Mouse (Mus musculus): ENCODE data around the gene Cdc42. TPM values are rescaled to one million over a fixed set of nuclear protein-coding genes. Genes with fewer than 3 reads are reported as not detected.

Cdc42 gene
- polyA plus RNA-seq, 1 experiment from 2014 or later, result 529 TPM

GRCm38 (mm10) chr4:137287818-137288217 lies 69.7 kb downstream of the Cdc42 start:
- no peaks in the 10 kb centered on the region for H3K9me3 ChIP-seq (ENCODE audit: control insufficient read depth, low read length)
- H3K27me3 ChIP-seq (ENCODE audit: control insufficient read depth, insufficient read depth, low read length), result peaks cover 20% of the 10 kb centered on the region
- H3K9ac ChIP-seq (ENCODE audit: low read length), result no peak overlapping the region
- H3K4me2 ChIP-seq (ENCODE audit: low read length), result no peak overlapping the region
- no peaks in the 10 kb centered on the region for H3K36me3 ChIP-seq (ENCODE audit: control insufficient read depth, insufficient read depth, low read length)
- no peak overlapping the region for H3K27ac ChIP-seq (replicated peaks in 1 of 2; ENCODE audit: control insufficient read depth in 1 of 2, insufficient read depth in 1 of 2, low read depth in 2 of 2, low read length in 2 of 2)
- 3% methylated on average over 4 of the region's 4 CpGs for WGBS
- no peak overlapping the region for H3K4me3 ChIP-seq (ENCODE audit: control insufficient read depth in 1 of 2, insufficient read depth in 1 of 2, low read depth in 1 of 2, low read length in 2 of 2)
- ATAC-seq (ENCODE audit: insufficient number of reproducible peaks, insufficient read depth, low FRiP score, low read depth), result no peak
- H3K4me1 ChIP-seq (ENCODE audit: control insufficient read depth in 2 of 2, insufficient read depth in 2 of 2, low read length in 2 of 2), result peaks cover 3 to 6% of the 10 kb centered on the region in 2 experiments; a peak in 3 of 4 replicates

GRCm38 (mm10) chr4:137287206-137287605 lies 70.3 kb downstream of the Cdc42 start:
- no peak overlapping the region for H3K4me3 ChIP-seq (ENCODE audit: control insufficient read depth in 1 of 2, insufficient read depth in 1 of 2, low read depth in 1 of 2, low read length in 2 of 2)
- peaks cover 26% of the 10 kb centered on the region for H3K27me3 ChIP-seq (ENCODE audit: control insufficient read depth, insufficient read depth, low read length)
- H3K4me2 ChIP-seq (ENCODE audit: low read length), result no peak overlapping the region
- no peaks in the 10 kb centered on the region for H3K36me3 ChIP-seq (ENCODE audit: control insufficient read depth, insufficient read depth, low read length)
- H3K4me1 ChIP-seq (ENCODE audit: control insufficient read depth in 2 of 2, insufficient read depth in 2 of 2, low read length in 2 of 2), result peaks cover 3 to 10% of the 10 kb centered on the region in 2 experiments; a peak in 3 of 4 replicates
- H3K9ac ChIP-seq (ENCODE audit: low read length), result no peak overlapping the region
- no peak for ATAC-seq (ENCODE audit: insufficient number of reproducible peaks, insufficient read depth, low FRiP score, low read depth)
- no peaks in the 10 kb centered on the region for H3K9me3 ChIP-seq (ENCODE audit: control insufficient read depth, low read length)
- WGBS, result 66% methylated on average over 13 of the region's 13 CpGs
- no peak overlapping the region for H3K27ac ChIP-seq (replicated peaks in 1 of 2; ENCODE audit: control insufficient read depth in 1 of 2, insufficient read depth in 1 of 2, low read depth in 2 of 2, low read length in 2 of 2)

GRCm38 (mm10) chr4:137286662-137286953 lies 70.9 kb downstream of the Cdc42 start:
- 55% methylated on average over 8 of the region's 8 CpGs for WGBS
- Histone ChIP-seq H3K9ac (ENCODE audit: low read length) (no peak overlapping the region), H3K36me3 (ENCODE audit: control insufficient read depth, insufficient read depth, low read length) (no peaks in the 10 kb centered on the region), H3K27ac (replicated peaks in 1 of 2; ENCODE audit: control insufficient read depth in 1 of 2, insufficient read depth in 1 of 2, low read depth in 2 of 2, low read length in 2 of 2) (no peak overlapping the region), H3K4me3 (ENCODE audit: control insufficient read depth in 1 of 2, insufficient read depth in 1 of 2, low read depth in 1 of 2, low read length in 2 of 2) (no peak overlapping the region), H3K9me3 (ENCODE audit: control insufficient read depth, low read length) (no peaks in the 10 kb centered on the region), H3K27me3 (ENCODE audit: control insufficient read depth, insufficient read depth, low read length) (peaks cover 32% of the 10 kb centered on the region), H3K4me2 (ENCODE audit: low read length) (no peak overlapping the region), H3K4me1 (ENCODE audit: control insufficient read depth in 2 of 2, insufficient read depth in 2 of 2, low read length in 2 of 2) (peaks cover 3 to 10% of the 10 kb centered on the region in 2 experiments; a peak in 3 of 4 replicates)
- ATAC-seq (ENCODE audit: insufficient number of reproducible peaks, insufficient read depth, low FRiP score, low read depth), result no peak

GRCm38 (mm10) chr4:137285876-137286661 lies 71.5 kb downstream of the Cdc42 start:
- no peaks in the 10 kb centered on the region for H3K9me3 ChIP-seq (ENCODE audit: control insufficient read depth, low read length)
- no peak overlapping the region for H3K4me2 ChIP-seq (ENCODE audit: low read length)
- ATAC-seq (ENCODE audit: insufficient number of reproducible peaks, insufficient read depth, low FRiP score, low read depth), result no peak
- peaks cover 3 to 10% of the 10 kb centered on the region in 2 experiments; a peak in 3 of 4 replicates for H3K4me1 ChIP-seq (ENCODE audit: control insufficient read depth in 2 of 2, insufficient read depth in 2 of 2, low read length in 2 of 2)
- H3K9ac ChIP-seq (ENCODE audit: low read length), result no peak overlapping the region
- no peak overlapping the region for H3K27ac ChIP-seq (replicated peaks in 1 of 2; ENCODE audit: control insufficient read depth in 1 of 2, insufficient read depth in 1 of 2, low read depth in 2 of 2, low read length in 2 of 2)
- H3K4me3 ChIP-seq (ENCODE audit: control insufficient read depth in 1 of 2, insufficient read depth in 1 of 2, low read depth in 1 of 2, low read length in 2 of 2), result no peak overlapping the region
- WGBS, result 79% methylated on average over 15 of the region's 15 CpGs
- H3K36me3 ChIP-seq (ENCODE audit: control insufficient read depth, insufficient read depth, low read length), result no peaks in the 10 kb centered on the region
- H3K27me3 ChIP-seq (ENCODE audit: control insufficient read depth, insufficient read depth, low read length), result peaks cover 37% of the 10 kb centered on the region

GRCm38 (mm10) chr4:137283407-137283732 lies 74.2 kb downstream of the Cdc42 start:
- Histone ChIP-seq H3K27ac (replicated peaks in 1 of 2; ENCODE audit: control insufficient read depth in 1 of 2, insufficient read depth in 1 of 2, low read depth in 2 of 2, low read length in 2 of 2) (no peak overlapping the region), H3K36me3 (ENCODE audit: control insufficient read depth, insufficient read depth, low read length) (no peaks in the 10 kb centered on the region), H3K4me1 (ENCODE audit: control insufficient read depth in 2 of 2, insufficient read depth in 2 of 2, low read length in 2 of 2) (peaks cover 3 to 10% of the 10 kb centered on the region in 2 experiments; a peak in 3 of 4 replicates), H3K4me2 (ENCODE audit: low read length) (no peak overlapping the region; the same call in 1 of the 2 replicates), H3K9ac (ENCODE audit: low read length) (no peak overlapping the region), H3K27me3 (ENCODE audit: control insufficient read depth, insufficient read depth, low read length) (peaks cover 63% of the 10 kb centered on the region), H3K9me3 (ENCODE audit: control insufficient read depth, low read length) (no peaks in the 10 kb centered on the region), H3K4me3 (ENCODE audit: control insufficient read depth in 1 of 2, insufficient read depth in 1 of 2, low read depth in 1 of 2, low read length in 2 of 2) (no peak overlapping the region)
- no peak for ATAC-seq (ENCODE audit: insufficient number of reproducible peaks, insufficient read depth, low FRiP score, low read depth)
- WGBS, result 9% methylated on average over 4 of the region's 4 CpGs

DNA sequence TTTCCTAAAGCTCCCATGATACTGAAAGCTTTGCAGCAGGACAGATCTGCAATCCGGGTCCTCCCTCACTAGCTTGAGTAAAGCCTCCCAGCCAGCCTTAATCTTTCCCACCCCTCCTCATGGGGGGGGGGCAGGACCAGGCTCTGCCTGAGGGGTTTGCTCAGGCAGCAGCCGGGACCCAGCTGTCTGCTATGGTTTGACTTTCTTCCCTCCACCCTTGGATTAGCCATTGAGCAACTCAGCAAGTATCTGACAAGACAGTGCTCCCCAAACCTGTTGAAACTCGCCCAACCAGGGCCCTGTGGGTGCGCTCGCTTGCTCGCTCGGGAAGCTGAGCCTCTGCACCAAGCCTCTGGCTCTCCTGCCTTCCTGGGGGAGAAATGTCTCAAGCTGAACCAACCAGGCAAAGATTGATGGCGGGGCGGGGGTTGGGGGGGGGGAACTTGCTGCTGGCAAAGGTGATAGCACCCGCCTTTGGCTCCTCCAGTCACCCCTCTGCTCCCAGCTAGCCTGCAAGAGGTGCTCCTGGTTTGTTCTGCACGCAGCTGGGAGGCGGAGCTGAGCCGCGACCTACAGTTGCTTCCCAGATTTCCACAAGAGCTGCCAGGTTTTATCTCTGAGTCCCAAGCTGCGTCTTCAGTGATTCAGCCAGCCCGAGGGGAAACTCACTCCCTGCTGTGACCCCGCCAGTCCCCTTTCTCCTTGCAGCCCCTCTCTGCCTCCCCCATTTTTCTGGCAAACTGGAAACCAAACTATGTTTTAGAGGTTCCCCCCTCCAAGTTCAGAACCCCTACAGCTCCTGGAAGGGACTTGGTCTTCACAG lies 74.7 kb downstream of the Cdc42 start:
- Histone ChIP-seq H3K27ac (replicated peaks in 1 of 2; ENCODE audit: control insufficient read depth in 1 of 2, insufficient read depth in 1 of 2, low read depth in 2 of 2, low read length in 2 of 2) (no peak overlapping the region), H3K4me3 (ENCODE audit: control insufficient read depth in 1 of 2, insufficient read depth in 1 of 2, low read depth in 1 of 2, low read length in 2 of 2) (no peak overlapping the region), H3K9me3 (ENCODE audit: control insufficient read depth, low read length) (no peaks in the 10 kb centered on the region), H3K4me2 (ENCODE audit: low read length) (peak overlapping the region; percentile 39), H3K9ac (ENCODE audit: low read length) (no peak overlapping the region), H3K27me3 (ENCODE audit: control insufficient read depth, insufficient read depth, low read length) (peaks cover 69% of the 10 kb centered on the region), H3K4me1 (ENCODE audit: control insufficient read depth in 2 of 2, insufficient read depth in 2 of 2, low read length in 2 of 2) (peaks cover 3 to 11% of the 10 kb centered on the region in 2 experiments; a peak in 3 of 4 replicates), H3K36me3 (ENCODE audit: control insufficient read depth, insufficient read depth, low read length) (no peaks in the 10 kb centered on the region)
- 9% methylated on average over 17 of the region's 17 CpGs for WGBS
- ATAC-seq (ENCODE audit: insufficient number of reproducible peaks, insufficient read depth, low FRiP score, low read depth), result no peak

DNA sequence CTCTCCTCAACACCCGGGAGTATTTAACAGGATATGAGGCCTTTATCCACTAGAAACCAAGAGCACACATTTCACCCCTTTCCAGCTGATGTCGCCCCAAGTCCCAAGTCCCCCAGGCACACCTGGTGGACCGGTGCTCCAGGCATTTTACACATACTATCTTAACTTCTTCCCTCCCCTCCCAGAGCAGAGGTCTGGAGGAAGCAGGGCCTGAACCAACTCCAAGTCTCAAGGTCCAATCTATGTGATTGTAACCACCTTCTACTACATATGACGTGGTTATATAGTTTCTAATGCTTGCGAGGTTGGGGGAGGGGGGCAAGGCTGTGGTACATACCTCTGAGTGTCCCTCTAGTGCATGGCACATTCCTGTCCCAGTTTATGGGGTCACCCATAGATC lies 75.4 kb downstream of the Cdc42 start:
- 76% methylated on average over 5 of the region's 5 CpGs for WGBS
- no peak overlapping the region for H3K27ac ChIP-seq (replicated peaks in 1 of 2; ENCODE audit: control insufficient read depth in 1 of 2, insufficient read depth in 1 of 2, low read depth in 2 of 2, low read length in 2 of 2)
- H3K4me2 ChIP-seq (ENCODE audit: low read length), result no peak overlapping the region
- H3K9ac ChIP-seq (ENCODE audit: low read length), result no peak overlapping the region
- no peak for ATAC-seq (ENCODE audit: insufficient number of reproducible peaks, insufficient read depth, low FRiP score, low read depth)
- no peak overlapping the region for H3K4me3 ChIP-seq (ENCODE audit: control insufficient read depth in 1 of 2, insufficient read depth in 1 of 2, low read depth in 1 of 2, low read length in 2 of 2)
- peaks cover 76% of the 10 kb centered on the region for H3K27me3 ChIP-seq (ENCODE audit: control insufficient read depth, insufficient read depth, low read length)
- no peaks in the 10 kb centered on the region for H3K9me3 ChIP-seq (ENCODE audit: control insufficient read depth, low read length)
- H3K36me3 ChIP-seq (ENCODE audit: control insufficient read depth, insufficient read depth, low read length), result no peaks in the 10 kb centered on the region
- peaks cover 3 to 15% of the 10 kb centered on the region in 2 experiments; a peak in 3 of 4 replicates for H3K4me1 ChIP-seq (ENCODE audit: control insufficient read depth in 2 of 2, insufficient read depth in 2 of 2, low read length in 2 of 2)
